Mouse (Mus musculus): ENCODE results near the gene Dnajc24. TPM values are rescaled to one million over a fixed set of nuclear protein-coding genes. Genes with fewer than 3 reads are reported as not detected.

Dnajc24 gene
- total and polyA plus RNA-seq, 3 experiments: 8.7 to 16.5 (median 12.7) TPM

DNA sequence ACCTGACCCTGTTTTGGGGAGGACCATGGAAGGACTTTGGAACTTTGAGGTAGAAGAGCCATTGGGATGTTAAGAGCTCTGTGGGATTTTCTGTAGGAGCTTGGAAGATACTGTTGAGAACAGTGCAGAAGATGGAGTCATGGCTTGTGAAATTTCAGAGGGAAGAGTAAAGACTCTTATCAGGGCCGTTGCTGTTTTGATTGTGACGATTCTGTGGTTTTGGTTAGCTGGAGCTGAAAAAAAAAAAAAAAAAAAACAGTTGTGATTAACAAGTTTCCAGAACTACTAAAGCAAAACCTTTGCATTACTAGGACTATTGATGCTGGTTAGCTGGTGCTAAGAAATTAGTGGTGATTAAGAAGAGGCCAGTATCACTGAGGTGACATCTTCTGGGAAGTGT lies 5.1 kb upstream of the Dnajc24 start:
- intact Hi-C loops (cut with DNase I): loop anchor here (10.0 kb wide), 1 partner anchor 966 kb away; the partner anchor contains the start of gene Arl14ep
- Histone ChIP-seq H3K27me3 (ENCODE audit: control insufficient read depth, insufficient read depth, low read length) (no peaks in the 10 kb centered on the region), H3K27ac (no peak overlapping the region), H3K4me3 (no peak overlapping the region), H3K79me2 (replicated peaks; ENCODE audit: control insufficient read depth, insufficient read depth, low read length) (no peaks in the 10 kb centered on the region), H3K36me3 (ENCODE audit: control insufficient read depth, insufficient read depth, low read length) (no peaks in the 10 kb centered on the region), H3K9ac (ENCODE audit: low read depth, low read length) (no peak overlapping the region), H3K4me1 (ENCODE audit: control insufficient read depth, insufficient read depth, low read length) (no peaks in the 10 kb centered on the region)
- TF ChIP-seq EP300 (IDR thresholded peaks at IDR 0.05; ENCODE audit: insufficient read depth, low read depth, low read length) (no peak), CTCF (IDR thresholded peaks at IDR 0.05) (no peak), POLR2A (IDR thresholded peaks at IDR 0.05; ENCODE audit: insufficient read depth, low read depth, low read length) (no peak)
- WGBS: 49% methylated on average over 2 of the region's 2 CpGs
- DNase-seq: no peak

DNA sequence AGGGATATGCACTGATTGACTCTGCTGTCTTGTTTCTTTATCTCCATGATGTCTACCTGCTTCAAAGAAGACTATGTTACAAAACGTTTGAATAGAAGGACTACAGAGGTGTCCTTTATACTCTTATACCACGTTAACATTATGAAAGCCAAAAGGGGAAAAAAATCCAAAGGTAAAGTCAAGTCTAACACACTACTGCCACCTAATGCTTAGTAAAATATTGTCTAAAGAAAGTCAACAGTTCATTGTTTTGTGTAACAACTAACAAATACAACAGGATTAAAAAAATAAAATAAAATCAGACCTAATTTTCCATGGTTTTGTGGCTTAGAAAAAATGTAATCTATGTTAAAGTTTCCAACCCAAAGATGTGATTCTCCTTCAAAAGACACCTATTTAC lies 15.3 kb downstream of the Dnajc24 start:
- no peaks in the 10 kb centered on the region for H3K36me3 ChIP-seq (ENCODE audit: control insufficient read depth, insufficient read depth, low read length)
- intact Hi-C loops (cut with DNase I): loop anchor here (1.0 to 10.0 kb wide), 3 partner anchors 303 to 516 kb away; no protein-coding TSS in a partner anchor
- no peaks in the 10 kb centered on the region for H3K27me3 ChIP-seq (ENCODE audit: control insufficient read depth, insufficient read depth, low read length)
- no peak overlapping the region for H3K4me3 ChIP-seq
- DNase-seq: no peak
- no peaks in the 10 kb centered on the region for H3K4me1 ChIP-seq (ENCODE audit: control insufficient read depth, insufficient read depth, low read length)
- no peaks in the 10 kb centered on the region for H3K79me2 ChIP-seq (replicated peaks; ENCODE audit: control insufficient read depth, insufficient read depth, low read length)
- no peak overlapping the region for H3K27ac ChIP-seq
- no peak overlapping the region for H3K9ac ChIP-seq (ENCODE audit: low read depth, low read length)
- WGBS: 15% methylated on average over 2 of the region's 2 CpGs
- TF ChIP-seq EP300 (IDR thresholded peaks at IDR 0.05; ENCODE audit: insufficient read depth, low read depth, low read length): no peak
- TF ChIP-seq CTCF (IDR thresholded peaks at IDR 0.05): peak; percentile 57

- Histone ChIP-seq H3K79me2 (replicated peaks; ENCODE audit: control insufficient read depth, insufficient read depth, low read length) (no peaks in the 10 kb centered on the region), H3K9ac (ENCODE audit: low read depth, low read length) (no peak overlapping the region), H3K4me3 (no peak overlapping the region), H3K4me1 (ENCODE audit: control insufficient read depth, insufficient read depth, low read length) (no peaks in the 10 kb centered on the region), H3K27me3 (ENCODE audit: control insufficient read depth, insufficient read depth, low read length) (no peaks in the 10 kb centered on the region), H3K36me3 (ENCODE audit: control insufficient read depth, insufficient read depth, low read length) (no peaks in the 10 kb centered on the region), H3K27ac (no peak overlapping the region)
- no peak for DNase-seq
- WGBS: 62% methylated on average over 1 of the region's 1 CpGs
- no peak for TF ChIP-seq POLR2A (IDR thresholded peaks at IDR 0.05; ENCODE audit: insufficient read depth, low read depth, low read length)
- no peak for TF ChIP-seq EP300 (IDR thresholded peaks at IDR 0.05; ENCODE audit: insufficient read depth, low read depth, low read length)
- TF ChIP-seq CTCF (IDR thresholded peaks at IDR 0.05): no peak
- intact Hi-C loops (cut with DNase I): loop anchor here (5.0 to 10.0 kb wide), 2 partner anchors 302 to 515 kb away; no protein-coding TSS in a partner anchor
Observed at GRCm38 (mm10) chr2:105987131-105987530, 16.2 kb downstream of the Dnajc24 start.

GRCm38 (mm10) chr2:105985206-105985605 lies 18.1 kb downstream of the Dnajc24 start:
- TF ChIP-seq CTCF (IDR thresholded peaks at IDR 0.05) (no peak), POLR2A (IDR thresholded peaks at IDR 0.05; ENCODE audit: insufficient read depth, low read depth, low read length) (no peak), EP300 (IDR thresholded peaks at IDR 0.05; ENCODE audit: insufficient read depth, low read depth, low read length) (no peak)
- H3K36me3 ChIP-seq (ENCODE audit: control insufficient read depth, insufficient read depth, low read length): no peaks in the 10 kb centered on the region; the same call in 1 of the 2 replicates
- intact Hi-C loops (cut with DNase I): loop anchor here (5.0 to 10.0 kb wide), 2 partner anchors 300 to 513 kb away; no protein-coding TSS in a partner anchor
- H3K4me1 ChIP-seq (ENCODE audit: control insufficient read depth, insufficient read depth, low read length): no peaks in the 10 kb centered on the region
- no peak for DNase-seq
- no peak overlapping the region for H3K27ac ChIP-seq
- H3K79me2 ChIP-seq (replicated peaks; ENCODE audit: control insufficient read depth, insufficient read depth, low read length): no peaks in the 10 kb centered on the region
- WGBS: 85% methylated on average over 7 of the region's 7 CpGs
- no peak overlapping the region for H3K9ac ChIP-seq (ENCODE audit: low read depth, low read length)
- H3K27me3 ChIP-seq (ENCODE audit: control insufficient read depth, insufficient read depth, low read length): no peaks in the 10 kb centered on the region
- no peak overlapping the region for H3K4me3 ChIP-seq

DNA sequence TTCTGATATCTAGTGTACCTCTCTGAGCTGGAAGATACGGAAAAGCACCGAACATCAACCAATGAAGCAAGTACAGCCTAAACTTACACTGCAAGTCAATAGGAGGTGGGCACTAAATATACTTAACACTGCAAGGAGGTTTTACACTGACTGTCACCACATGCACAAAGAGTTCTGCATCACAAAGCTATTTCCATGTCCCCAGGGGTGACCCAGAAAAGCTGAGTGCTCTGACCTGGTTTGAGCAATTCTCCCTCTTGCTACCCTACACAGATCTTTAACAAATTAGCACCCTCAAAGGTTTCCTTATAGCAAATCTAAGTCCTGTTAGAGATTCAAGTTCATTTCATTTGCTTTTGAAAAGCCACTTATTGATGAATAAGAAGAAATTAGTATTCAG lies 25.3 kb downstream of the Dnajc24 start:
- intact Hi-C loops (cut with DNase I): no loop called here
- Histone ChIP-seq H3K4me3 (no peak overlapping the region), H3K27ac (no peak overlapping the region), H3K36me3 (ENCODE audit: control insufficient read depth, insufficient read depth, low read length) (no peaks in the 10 kb centered on the region; the same call in 1 of the 2 replicates), H3K4me1 (ENCODE audit: control insufficient read depth, insufficient read depth, low read length) (no peaks in the 10 kb centered on the region; the same call in none of the 2 replicates), H3K79me2 (replicated peaks; ENCODE audit: control insufficient read depth, insufficient read depth, low read length) (no peaks in the 10 kb centered on the region), H3K27me3 (ENCODE audit: control insufficient read depth, insufficient read depth, low read length) (no peaks in the 10 kb centered on the region), H3K9ac (ENCODE audit: low read depth, low read length) (no peak overlapping the region)
- TF ChIP-seq CTCF (IDR thresholded peaks at IDR 0.05): no peak
- WGBS: 91% methylated on average over 2 of the region's 2 CpGs
- DNase-seq: no peak

DNA sequence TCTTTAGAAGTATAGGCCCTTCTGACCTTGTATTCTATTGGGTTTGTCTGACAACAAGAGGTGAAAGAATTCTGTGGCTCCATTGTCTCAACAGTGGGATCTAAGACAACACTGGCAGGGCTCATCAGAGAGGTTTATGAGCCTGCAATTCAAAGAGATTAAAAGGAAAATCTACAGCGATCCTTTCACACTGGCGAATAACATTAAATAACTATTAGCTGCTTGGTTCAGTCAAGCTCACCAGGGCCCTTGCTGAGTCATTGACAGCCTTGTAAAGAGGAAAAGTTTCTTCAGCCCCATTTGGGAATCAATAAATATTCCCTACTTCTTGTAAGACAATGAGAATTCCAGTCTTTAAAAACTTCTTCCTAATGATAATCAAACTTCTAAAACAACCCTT lies 29.4 kb downstream of the Dnajc24 start:
- Histone ChIP-seq H3K9ac (ENCODE audit: low read depth, low read length) (no peak overlapping the region), H3K36me3 (ENCODE audit: control insufficient read depth, insufficient read depth, low read length) (no peaks in the 10 kb centered on the region), H3K27ac (no peak overlapping the region), H3K79me2 (replicated peaks; ENCODE audit: control insufficient read depth, insufficient read depth, low read length) (no peaks in the 10 kb centered on the region), H3K4me1 (ENCODE audit: control insufficient read depth, insufficient read depth, low read length) (no peaks in the 10 kb centered on the region; the same call in none of the 2 replicates), H3K4me3 (no peak overlapping the region), H3K27me3 (ENCODE audit: control insufficient read depth, insufficient read depth, low read length) (no peaks in the 10 kb centered on the region)
- 62% methylated on average over 2 of the region's 2 CpGs for WGBS
- DNase-seq: no peak
- TF ChIP-seq CTCF (IDR thresholded peaks at IDR 0.05) (no peak), POLR2A (IDR thresholded peaks at IDR 0.05; ENCODE audit: insufficient read depth, low read depth, low read length) (no peak)
- intact Hi-C loops (cut with DNase I): no loop called here
